Mouse (Mus musculus): ENCODE data around the gene Vars2. TPM values are rescaled to one million over a fixed set of nuclear protein-coding genes. Genes with fewer than 3 reads are reported as not detected.

Vars2 gene
- polyA plus RNA-seq (2016; fragmentation: Nextera tagmentation; extraction: Ambion mirVana): 17.5 and 18.6 TPM in 2 replicates

DNA sequence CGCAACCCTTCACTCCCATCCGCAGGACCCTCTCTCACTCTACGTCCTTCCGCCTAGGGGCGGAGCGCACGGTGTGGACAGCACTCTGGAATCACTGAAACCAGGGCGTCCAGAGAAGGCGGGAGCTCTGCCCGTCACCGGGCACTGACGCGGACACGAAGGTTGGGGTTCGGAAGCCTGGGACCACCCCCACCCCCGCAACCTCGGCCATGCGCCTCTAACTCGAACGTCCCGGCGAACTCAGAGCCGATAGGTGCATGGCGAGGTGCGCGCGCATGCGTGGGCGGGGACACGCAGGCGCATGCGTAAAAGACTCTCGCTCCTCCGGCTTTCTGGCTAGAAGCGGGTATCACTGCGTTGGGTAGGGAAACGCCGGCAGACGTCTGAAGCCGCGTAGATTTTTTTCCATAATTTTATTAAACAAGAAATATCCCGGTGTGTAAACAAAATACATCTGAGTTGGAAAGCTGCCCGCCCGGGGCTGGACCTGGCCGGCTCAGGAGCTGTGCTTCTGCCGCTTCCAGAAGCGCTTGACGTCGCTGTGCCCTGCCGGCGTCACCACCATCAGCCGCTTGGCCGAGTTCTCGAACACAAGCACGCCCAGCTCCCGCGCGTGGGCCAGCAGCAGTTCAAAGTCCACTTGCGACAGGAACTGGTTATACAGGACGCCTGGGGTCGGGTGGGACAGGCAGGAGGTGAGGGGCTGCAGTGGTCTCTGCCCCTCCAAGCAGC lies at the start of gene Vars2:
Vars2 (minus strand) TSS at position 259 of the 732 bp plus-strand sequence.
- H3K9me3 ChIP-seq: no peaks in the 10 kb centered on the region
- H3K36me3 ChIP-seq: peaks cover 54% of the 10 kb centered on the region
- peak; percentile 96 for DNase-seq (ENCODE audit: low spot score)
- WGBS: under 1% methylated on average over 61 of the region's 61 CpGs
- H3K27me3 ChIP-seq (ENCODE audit: insufficient read depth, poor library complexity, severe bottlenecking): no peaks in the 10 kb centered on the region
- H3K4me1 ChIP-seq: peaks cover 13% of the 10 kb centered on the region
- H3K4me3 ChIP-seq: peak within 1 kb of the TSS; percentile 76
- peak within 1 kb of the TSS; percentile 93 for H3K27ac ChIP-seq

DNA sequence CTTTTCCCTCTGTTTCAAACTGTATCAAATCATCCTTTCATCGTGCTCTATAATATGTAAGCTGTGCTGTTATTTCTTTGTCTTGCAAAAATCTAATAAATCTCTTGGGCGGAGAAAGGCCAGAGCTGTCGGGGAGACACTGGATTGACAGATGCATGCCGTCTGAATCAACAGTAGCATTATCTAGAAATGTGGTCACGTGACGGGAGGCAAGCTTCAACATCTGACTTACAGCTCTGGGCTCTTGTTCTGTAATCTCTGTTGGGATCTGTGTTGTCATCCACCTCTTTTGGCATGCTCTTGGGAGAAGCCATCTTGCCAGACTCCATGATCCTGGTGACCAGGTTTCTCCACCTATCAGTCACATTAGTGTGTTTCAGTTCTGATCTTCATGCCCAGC lies 49.7 kb upstream of the Vars2 start:
- no peaks in the 10 kb centered on the region for H3K9me3 ChIP-seq
- H3K36me3 ChIP-seq: 0 out of 2 replicates have a peak, but pooled peaks cover 4% of the 10 kb centered on the region
- no peaks in the 10 kb centered on the region for H3K27me3 ChIP-seq (ENCODE audit: insufficient read depth, poor library complexity, severe bottlenecking)
- no peak overlapping the region for H3K4me3 ChIP-seq
- 78% methylated on average over 6 of the region's 6 CpGs for WGBS
- H3K4me1 ChIP-seq: peaks cover 34% of the 10 kb centered on the region
- H3K27ac ChIP-seq: no peak overlapping the region
- no peak for DNase-seq (ENCODE audit: low spot score)

GRCm38 (mm10) chr17:35716114-35716513 lies 48.7 kb upstream of the Vars2 start:
- H3K36me3 ChIP-seq: 0 out of 2 replicates have a peak, but pooled peaks cover 4% of the 10 kb centered on the region
- no peak for DNase-seq (ENCODE audit: low spot score)
- WGBS: 86% methylated on average over 3 of the region's 3 CpGs

DNA sequence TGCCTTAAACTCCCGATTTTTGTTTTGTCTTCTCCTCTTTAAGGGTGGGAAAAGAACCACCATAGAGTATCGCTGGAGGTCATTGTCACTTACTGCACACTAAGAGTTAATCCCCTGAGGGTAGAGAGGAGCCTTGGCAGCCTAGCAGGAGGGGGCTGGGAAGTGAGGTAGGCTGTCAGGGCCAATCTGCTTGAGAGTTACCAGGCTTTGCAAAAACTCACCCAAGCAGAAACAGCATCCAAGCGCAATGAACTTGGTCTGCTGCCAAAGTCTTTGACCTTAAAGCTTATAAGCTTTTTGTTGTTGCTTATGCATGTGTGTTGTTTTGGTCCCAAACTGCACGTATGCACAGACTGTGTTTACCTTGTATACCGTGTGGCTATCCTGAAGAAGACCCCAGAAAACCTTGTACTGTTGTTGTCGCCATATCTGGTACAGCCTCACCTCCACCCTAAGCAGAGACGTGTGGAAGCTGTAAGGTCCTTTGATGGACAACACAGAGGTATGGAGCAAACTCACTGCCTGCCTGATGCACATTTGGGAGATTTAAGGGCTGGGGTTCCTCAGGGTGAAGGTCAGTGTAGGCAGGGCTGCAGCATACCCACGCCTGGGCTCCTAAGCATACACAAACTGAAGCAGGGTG lies 43.4 kb upstream of the Vars2 start:
- no peaks in the 10 kb centered on the region for H3K27me3 ChIP-seq (ENCODE audit: insufficient read depth, poor library complexity, severe bottlenecking)
- H3K4me1 ChIP-seq: peaks cover 47% of the 10 kb centered on the region
- DNase-seq (ENCODE audit: low spot score): no peak
- no peaks in the 10 kb centered on the region for H3K9me3 ChIP-seq
- H3K36me3 ChIP-seq: no peaks in the 10 kb centered on the region
- 0 out of 2 replicates have a peak overlapping the region, but pooled peaks have one; percentile 16 for H3K4me3 ChIP-seq
- 26% methylated on average over 8 of the region's 8 CpGs for WGBS
- H3K27ac ChIP-seq: peak overlapping the region; percentile 85

More at GRCm38 (mm10) chr17:35716114-35716513, 48.7 kb upstream of the Vars2 start:
- H3K27me3 ChIP-seq (ENCODE audit: insufficient read depth, poor library complexity, severe bottlenecking): no peaks in the 10 kb centered on the region
- H3K4me1 ChIP-seq: peaks cover 33% of the 10 kb centered on the region
- no peak overlapping the region for H3K4me3 ChIP-seq
- no peaks in the 10 kb centered on the region for H3K9me3 ChIP-seq
- no peak overlapping the region for H3K27ac ChIP-seq

- peaks cover 6% of the 10 kb centered on the region; the same call in 1 of the 2 replicates for H3K27me3 ChIP-seq (ENCODE audit: insufficient read depth, poor library complexity, severe bottlenecking)
- H3K36me3 ChIP-seq: no peaks in the 10 kb centered on the region
- 59% methylated on average over 2 of the region's 2 CpGs for WGBS
- H3K4me3 ChIP-seq: no peak overlapping the region
- no peak for DNase-seq (ENCODE audit: low spot score)
- peak overlapping the region; percentile 64; the same call in 1 of the 2 replicates for H3K27ac ChIP-seq
- H3K9me3 ChIP-seq: no peaks in the 10 kb centered on the region
- peaks cover 67% of the 10 kb centered on the region for H3K4me1 ChIP-seq
Observed at GRCm38 (mm10) chr17:35708611-35709010, 41.2 kb upstream of the Vars2 start.

DNA sequence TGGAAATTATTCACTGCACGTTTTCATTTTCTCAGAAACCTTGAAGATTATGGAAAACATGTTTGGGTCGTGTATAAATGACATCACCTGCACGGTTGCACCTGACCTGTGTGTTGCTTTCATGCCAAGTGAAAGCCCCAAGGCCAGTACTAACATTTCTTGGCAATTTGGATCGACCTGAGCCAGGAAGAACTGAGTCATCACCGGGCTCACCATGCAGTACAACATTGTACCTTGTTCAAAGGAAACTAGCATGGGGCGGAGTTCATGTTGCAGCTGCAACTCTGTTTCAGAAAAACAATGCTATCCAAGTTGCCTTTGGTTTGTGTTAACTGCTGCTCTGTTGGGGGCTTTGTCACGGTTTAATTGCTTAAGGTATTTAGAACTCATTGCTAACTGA lies 40.5 kb upstream of the Vars2 start:
- Histone ChIP-seq H3K27me3 (ENCODE audit: insufficient read depth, poor library complexity, severe bottlenecking) (peaks cover 8% of the 10 kb centered on the region; the same call in 1 of the 2 replicates), H3K4me3 (no peak overlapping the region), H3K4me1 (peaks cover 72% of the 10 kb centered on the region), H3K36me3 (no peaks in the 10 kb centered on the region), H3K9me3 (no peaks in the 10 kb centered on the region), H3K27ac (peak overlapping the region; percentile 49; the same call in 1 of the 2 replicates)
- 70% methylated on average over 7 of the region's 7 CpGs for WGBS
- DNase-seq (ENCODE audit: low spot score): no peak

- Histone ChIP-seq H3K36me3 (no peaks in the 10 kb centered on the region), H3K4me3 (no peak overlapping the region), H3K27me3 (ENCODE audit: insufficient read depth, poor library complexity, severe bottlenecking) (peaks cover 25% of the 10 kb centered on the region; the same call in 1 of the 2 replicates), H3K4me1 (peaks cover 71% of the 10 kb centered on the region), H3K9me3 (no peaks in the 10 kb centered on the region), H3K27ac (peak overlapping the region; percentile 96)
- 12% methylated on average over 4 of the region's 4 CpGs for WGBS
- DNase-seq (ENCODE audit: low spot score): no peak
Observed at GRCm38 (mm10) chr17:35705836-35706235, 38.4 kb upstream of the Vars2 start.

- DNase-seq (ENCODE audit: low spot score): no peak
- H3K36me3 ChIP-seq: no peaks in the 10 kb centered on the region
- peak within 1 kb of the TSS; percentile 87 for H3K4me3 ChIP-seq
- H3K27me3 ChIP-seq (ENCODE audit: insufficient read depth, poor library complexity, severe bottlenecking): peaks cover 33% of the 10 kb centered on the region
- no peaks in the 10 kb centered on the region for H3K9me3 ChIP-seq
- peak within 1 kb of the TSS; percentile 96 for H3K27ac ChIP-seq
- peaks cover 70% of the 10 kb centered on the region for H3K4me1 ChIP-seq
- WGBS: 10% methylated on average over 19 of the region's 19 CpGs
Observed at GRCm38 (mm10) chr17:35704621-35705464, 37.5 kb upstream of the Vars2 start, which contains the start of gene Ddr1. Ddr1 (minus strand) TSS chr17:35704621.

GRCm38 (mm10) chr17:35703751-35704271 lies 36.4 kb upstream of the Vars2 start:
- Histone ChIP-seq H3K4me3 (peak overlapping the region; percentile 87), H3K36me3 (peaks cover 8% of the 10 kb centered on the region; the same call in 1 of the 2 replicates), H3K27ac (peak overlapping the region; percentile 96), H3K9me3 (no peaks in the 10 kb centered on the region), H3K27me3 (ENCODE audit: insufficient read depth, poor library complexity, severe bottlenecking) (peaks cover 41% of the 10 kb centered on the region), H3K4me1 (peaks cover 72% of the 10 kb centered on the region)
- DNase-seq (ENCODE audit: low spot score): no peak
- 2% methylated on average over 14 of the region's 14 CpGs for WGBS

GRCm38 (mm10) chr17:35703065-35703464 lies 35.7 kb upstream of the Vars2 start:
- Histone ChIP-seq H3K4me3 (peak overlapping the region; percentile 87), H3K9me3 (no peaks in the 10 kb centered on the region), H3K4me1 (peaks cover 70% of the 10 kb centered on the region), H3K27me3 (ENCODE audit: insufficient read depth, poor library complexity, severe bottlenecking) (peaks cover 41% of the 10 kb centered on the region), H3K27ac (peak overlapping the region; percentile 96), H3K36me3 (peaks cover 8% of the 10 kb centered on the region; the same call in 1 of the 2 replicates)
- DNase-seq (ENCODE audit: low spot score): no peak
- 5% methylated on average over 2 of the region's 2 CpGs for WGBS

- H3K27ac ChIP-seq: peak overlapping the region; percentile 96
- no peaks in the 10 kb centered on the region for H3K9me3 ChIP-seq
- DNase-seq (ENCODE audit: low spot score): no peak
- 14% methylated on average over 4 of the region's 4 CpGs for WGBS
- peaks cover 46% of the 10 kb centered on the region for H3K27me3 ChIP-seq (ENCODE audit: insufficient read depth, poor library complexity, severe bottlenecking)
- peaks cover 8% of the 10 kb centered on the region; the same call in 1 of the 2 replicates for H3K36me3 ChIP-seq
- peak overlapping the region; percentile 87 for H3K4me3 ChIP-seq
- H3K4me1 ChIP-seq: peaks cover 73% of the 10 kb centered on the region
Observed at GRCm38 (mm10) chr17:35702605-35703004, 35.2 kb upstream of the Vars2 start.

DNA sequence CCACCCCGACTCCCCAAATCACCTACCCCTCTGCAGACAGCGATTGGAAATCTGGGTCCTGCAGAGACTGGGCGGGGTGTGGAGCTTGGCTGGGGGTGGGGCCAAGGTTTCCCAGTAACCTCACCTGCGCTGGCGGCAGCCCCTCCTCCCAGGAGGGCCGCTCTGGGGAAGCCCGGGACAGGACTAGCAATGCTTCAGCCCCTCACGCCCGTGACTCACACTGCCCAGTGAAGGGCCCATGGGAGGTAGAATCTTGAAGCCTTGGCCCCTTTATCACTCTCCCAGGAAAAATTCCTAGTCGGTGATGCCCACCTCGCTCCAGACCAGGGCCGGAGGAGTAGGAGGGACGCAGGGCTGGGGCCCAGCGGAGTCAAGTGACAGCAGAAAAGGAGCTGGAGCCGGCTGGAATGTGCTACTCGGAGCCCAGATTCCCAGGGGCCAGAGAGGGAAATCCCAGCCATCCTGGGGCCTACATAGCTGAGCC lies 34.6 kb upstream of the Vars2 start:
- Histone ChIP-seq H3K4me3 (peak overlapping the region; percentile 87), H3K4me1 (peaks cover 79% of the 10 kb centered on the region), H3K27me3 (ENCODE audit: insufficient read depth, poor library complexity, severe bottlenecking) (peaks cover 52% of the 10 kb centered on the region), H3K9me3 (no peaks in the 10 kb centered on the region), H3K36me3 (peaks cover 8% of the 10 kb centered on the region; the same call in 1 of the 2 replicates), H3K27ac (peak overlapping the region; percentile 96)
- WGBS: 2% methylated on average over 16 of the region's 16 CpGs
- no peak for DNase-seq (ENCODE audit: low spot score)

Measured in heart, embryonic 10.5 days (tissue).